Mouse (Mus musculus) telencephalon, adult 2 months (tissue): ENCODE measurements at regions not wholly inside any gene's neighbourhood (a gene's known extent, or its start where the extent isn't known, plus 50 kb on each side); places are given as distances from the start of the nearest gene placed in this dataset.

Experiments used
- DNase-seq: peaks from one replicate; pipeline ENCODE4 v3.0.0-alpha.2; 2011; ENCODE audit warnings: low read depth, low spot score

DNA sequence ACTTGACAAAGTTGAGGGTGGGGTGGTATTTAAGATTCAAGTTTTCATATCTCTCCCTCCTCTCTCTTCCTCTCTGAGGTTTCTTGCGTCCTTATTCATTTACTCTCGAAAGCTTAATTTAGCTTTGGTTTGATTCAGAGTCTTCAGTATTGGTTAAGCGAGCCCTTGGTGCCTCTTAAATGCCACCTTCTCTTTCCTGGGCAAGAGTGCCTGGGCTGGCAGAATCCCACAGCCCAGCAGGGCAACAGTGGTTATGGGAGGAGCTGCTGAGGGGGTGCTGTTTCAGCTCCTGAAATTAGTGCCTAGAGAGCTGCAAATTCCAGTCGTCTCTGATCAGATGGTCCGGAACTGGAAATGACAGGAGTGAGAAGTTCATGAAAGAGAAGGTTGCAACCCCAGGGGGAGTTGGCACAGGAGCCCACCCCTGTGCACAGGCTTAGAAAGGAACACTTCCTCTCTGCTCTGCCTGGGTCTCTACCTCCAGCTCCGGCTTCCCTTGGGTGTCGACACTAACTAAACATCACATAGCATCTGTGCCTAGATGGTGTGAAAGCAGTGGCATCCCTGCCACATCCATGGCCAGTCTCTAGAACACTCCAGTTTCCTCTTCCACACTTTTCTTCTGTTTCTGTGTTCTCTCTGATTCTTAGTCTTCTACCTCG, 125.2 kb upstream of the Tent5a start:
- DNase-seq: no peak

DNA sequence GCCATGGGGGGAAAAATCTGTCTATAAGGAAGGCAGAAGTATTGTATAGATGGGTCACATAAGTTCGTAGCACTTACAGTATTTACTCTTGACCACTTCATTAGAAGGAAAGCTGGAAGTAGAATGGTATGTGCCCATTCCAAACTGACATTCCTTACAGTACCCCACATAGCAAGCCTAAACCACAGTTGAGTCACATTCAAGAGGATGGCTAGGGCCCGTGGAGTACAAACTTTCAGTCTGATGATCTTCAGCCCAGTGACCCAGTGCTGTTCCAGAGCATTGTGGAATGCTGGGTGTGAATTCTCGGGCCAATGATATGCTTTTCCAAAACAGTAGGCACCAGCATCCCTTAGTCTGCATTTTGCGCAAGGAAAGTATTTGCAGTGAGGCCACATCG, 124.2 kb upstream of the Tent5a start:
- DNase-seq: no peak

DNA sequence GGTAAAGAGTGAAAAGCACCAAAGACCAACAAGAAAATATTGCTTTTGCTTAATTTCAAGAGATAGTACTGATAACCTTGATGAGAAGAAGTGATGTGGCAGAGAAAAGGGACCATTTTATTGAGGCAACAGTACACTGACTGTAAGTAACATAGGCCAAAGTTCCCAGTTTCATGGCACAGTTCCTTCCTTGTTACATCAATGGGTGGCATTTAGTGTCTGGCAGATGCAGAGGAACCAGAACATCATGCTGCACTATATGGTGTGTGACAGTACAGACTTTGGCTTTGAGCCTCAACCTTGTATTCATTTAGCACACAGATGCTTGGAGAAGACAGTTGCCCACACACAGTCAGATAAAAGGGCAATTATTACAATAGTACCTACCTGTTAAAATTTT, 123.7 kb upstream of the Tent5a start:
- no peak for DNase-seq

DNA sequence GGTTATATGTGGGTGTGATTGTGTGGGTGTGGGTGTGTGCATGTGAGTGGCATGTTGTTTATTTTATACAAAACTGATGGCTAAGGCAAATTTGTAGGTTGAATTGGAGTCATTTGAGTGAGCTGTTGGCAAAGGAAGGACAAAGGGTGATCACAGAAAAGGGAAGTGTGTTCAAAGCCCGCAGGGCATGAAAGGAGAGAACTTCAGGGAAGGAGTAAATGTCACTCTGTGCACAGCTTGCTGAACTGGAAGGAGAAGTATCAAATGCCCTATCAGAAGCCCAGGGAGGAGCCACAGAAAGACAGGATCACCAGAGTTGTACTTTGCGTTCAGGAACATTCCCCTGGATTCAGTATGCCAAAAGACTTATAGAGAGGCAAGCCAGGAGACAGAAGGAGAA, 122.3 kb upstream of the Tent5a start:
- no peak for DNase-seq

DNA sequence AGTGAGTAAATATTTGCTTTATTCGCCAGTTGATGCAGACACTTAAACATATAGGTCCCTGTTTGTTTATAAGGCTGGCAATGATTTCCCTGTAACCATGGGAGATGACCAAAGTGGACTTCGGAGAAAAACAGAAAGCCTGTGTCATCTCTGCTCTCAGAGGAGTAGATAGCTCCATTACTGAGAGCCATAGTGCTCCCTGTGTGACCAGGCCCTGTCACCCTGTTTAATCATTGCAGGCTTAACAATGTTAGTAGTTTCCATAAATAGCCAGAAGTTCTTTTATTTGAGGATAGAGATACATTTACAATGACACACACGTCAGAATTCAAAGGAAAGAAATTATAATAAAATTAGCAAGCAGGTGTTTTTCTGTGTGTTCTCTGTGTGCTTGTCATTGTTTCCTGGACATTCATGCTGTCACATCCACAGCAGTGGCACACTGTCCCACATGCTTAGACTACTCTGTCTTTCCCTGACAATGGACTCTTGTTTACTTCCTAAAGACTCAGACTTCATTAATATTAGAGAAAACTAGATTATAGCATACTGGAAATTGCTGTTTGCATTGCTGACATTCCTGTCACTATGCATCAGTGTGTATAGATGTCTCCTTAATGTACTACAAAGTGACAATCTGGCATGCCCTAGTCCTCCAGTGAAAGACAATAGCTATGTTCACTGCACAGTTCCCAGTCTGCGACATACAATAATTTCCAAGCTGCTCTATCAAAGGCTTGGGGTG, 115.8 kb upstream of the Tent5a start:
- no peak for DNase-seq

DNA sequence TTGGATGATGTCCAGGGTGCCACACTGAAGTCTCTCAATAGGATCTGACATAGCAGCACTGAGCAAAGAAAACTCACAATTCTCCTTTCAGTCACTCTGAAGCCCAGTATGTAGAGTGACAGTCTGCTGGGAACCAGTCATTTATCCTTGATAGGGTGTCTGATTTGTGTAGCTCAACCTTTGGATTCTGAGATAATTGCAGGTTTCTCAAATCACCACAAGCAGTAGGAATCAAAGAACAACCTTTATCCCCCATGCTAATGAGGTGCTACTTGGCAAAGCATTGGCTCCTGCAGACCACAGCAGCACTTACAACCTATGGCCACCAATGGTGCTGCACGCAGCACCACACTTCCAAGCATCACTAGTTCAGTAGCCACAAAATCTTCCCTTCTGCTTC, 112.5 kb upstream of the Tent5a start:
- no peak for DNase-seq

DNA sequence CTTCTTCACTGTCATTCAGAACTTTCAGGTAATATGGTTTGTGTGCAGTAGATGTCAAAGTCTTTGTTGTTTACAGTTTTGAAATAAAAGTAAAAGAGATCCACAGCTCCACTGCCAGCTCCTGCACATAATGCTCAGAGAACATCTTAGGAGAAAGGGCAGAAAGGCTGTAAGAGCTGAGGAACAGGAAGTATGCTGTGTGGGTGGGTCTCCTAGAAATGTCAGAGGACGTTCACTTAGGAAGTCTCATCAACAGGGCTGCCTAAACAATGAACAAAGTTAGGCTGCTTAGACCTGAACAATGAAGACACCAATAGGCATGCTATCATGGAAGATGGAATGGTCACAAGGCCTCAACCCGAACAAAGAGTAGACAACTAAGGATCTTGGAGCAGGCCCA, 105.1 kb upstream of the Tent5a start:
- DNase-seq: no peak

DNA sequence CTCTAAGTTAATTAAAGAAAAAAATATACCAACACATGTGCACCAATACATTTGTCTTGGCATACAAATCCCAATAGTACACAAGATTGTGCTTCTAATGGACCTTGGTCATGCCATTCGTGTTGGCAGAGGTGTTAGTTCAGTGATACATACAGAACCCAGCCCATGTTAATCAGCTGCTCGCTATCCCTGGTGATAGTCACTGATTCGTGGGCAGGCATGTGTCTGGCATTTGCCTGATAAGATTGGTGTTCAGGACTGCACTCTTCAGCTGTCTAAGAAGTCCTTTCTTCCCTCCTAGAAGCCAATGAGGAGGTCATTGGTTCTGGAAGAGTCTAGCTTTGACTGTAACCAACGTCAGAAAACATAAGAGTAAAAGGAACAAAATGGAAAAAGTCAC, 99.7 kb upstream of the Tent5a start:
- no peak for DNase-seq

DNA sequence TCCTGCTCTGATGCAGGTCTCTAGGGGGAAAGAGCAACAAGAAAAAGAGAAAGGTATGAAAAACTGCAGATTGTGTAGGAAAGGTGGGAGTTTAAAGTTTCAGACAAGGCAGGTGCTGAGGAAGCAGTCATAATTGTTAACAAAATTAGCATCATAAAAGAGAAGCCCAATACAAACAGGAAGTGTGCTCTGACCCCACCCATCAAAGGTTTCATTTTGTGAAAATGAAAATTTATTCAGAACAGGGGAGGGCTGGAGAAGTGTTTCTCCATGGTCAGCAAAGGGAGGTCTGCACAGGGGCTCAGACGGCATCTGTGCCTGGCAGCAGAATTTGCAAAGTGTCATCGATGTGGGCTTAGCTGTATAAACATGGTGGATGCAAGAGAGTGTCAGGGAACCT, 96.8 kb upstream of the Tent5a start:
- no peak for DNase-seq

DNA sequence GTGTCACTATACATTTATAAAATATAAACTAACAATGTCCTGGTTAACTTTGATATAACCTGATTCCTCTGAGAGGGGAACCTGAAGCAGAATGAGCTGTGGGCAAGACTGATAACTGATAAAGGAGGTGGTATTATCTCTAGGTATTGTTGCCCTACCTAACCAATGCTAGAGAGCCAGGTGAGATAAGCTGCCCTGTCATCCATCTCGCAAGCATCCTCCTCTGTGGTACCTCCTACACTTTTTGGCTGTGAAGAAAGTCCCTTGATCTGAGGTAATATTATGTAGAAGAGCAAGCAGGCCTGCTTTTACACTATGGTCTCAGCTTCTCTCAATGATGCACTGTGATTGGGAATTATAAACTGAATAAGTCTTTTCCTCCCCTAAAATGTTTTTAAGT, 87.2 kb upstream of the Tent5a start:
- DNase-seq: no peak

DNA sequence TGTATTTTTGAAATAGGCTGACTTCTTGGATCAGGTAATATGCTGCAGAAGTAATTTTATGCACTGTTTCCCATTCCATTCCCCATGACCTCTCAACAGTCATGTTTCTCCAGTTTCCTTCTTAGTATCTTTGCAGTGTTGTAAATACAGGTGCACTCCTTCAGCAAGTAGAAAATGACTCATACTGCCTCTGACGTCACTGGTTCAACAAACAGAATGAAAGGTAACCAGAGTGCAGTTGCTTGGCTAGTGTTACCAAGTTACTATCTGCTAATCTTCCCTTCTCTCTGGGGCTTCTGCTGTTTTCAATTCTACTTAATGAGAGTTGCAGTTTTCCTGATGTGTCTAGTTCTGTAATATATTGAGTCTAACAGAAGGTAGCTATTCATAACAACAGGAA, 86.7 kb upstream of the Tent5a start:
- no peak for DNase-seq

DNA sequence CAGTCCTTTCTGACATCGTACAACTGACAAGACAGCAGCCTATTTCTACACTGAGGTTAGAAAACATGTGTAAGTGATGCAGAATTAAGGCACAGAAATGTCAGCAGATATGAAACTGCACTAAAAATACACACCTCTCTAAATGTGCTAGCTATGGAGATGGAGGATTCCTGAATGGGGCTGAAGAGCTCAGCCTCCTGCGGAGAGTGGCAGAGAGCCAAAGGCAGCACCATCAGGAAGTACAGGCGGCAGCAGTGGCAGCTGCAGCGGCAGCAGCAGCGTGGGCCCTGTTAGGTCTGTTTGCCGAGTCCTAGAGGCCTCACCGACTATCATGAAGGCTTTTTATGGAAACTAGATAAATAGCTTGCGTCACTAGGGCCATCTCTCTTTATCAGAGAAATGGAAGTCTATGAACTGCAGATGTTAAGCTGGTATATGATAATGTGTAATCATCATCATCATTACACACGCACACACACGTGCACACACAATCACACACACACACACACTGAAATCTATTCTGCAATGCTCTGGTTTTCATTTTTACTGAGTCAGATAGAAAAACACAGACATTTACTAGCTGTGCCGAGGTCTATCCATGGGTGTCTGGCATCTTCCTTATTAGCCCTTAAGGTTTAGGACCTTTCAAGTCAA, 83.6 kb upstream of the Tent5a start:
- DNase-seq: peak; percentile 90

DNA sequence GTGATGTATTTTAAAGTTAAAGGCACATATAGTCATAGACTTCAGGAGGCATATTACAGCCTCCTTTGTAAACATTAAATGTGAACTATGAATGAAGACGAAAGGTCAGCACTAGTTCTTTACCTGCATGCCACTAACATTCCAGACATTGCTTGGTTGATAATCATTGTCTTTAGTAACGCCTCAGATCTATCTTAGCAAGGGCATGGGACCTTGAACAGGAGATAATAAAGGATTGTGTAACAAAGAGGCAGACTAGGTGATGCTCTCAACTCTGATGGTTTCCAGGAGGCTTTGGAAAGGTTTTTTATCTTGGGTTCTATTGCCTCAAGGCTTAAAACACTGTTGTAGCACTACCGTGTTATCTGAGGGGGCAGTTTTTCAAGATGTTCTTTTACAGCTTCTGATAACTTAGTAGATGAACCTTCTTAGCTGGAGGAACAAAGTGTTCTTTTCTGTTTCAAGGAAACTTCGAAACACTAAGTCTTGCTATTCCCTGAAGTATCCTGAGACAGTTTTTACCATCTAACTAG, 82.9 kb upstream of the Tent5a start:
- no peak for DNase-seq

DNA sequence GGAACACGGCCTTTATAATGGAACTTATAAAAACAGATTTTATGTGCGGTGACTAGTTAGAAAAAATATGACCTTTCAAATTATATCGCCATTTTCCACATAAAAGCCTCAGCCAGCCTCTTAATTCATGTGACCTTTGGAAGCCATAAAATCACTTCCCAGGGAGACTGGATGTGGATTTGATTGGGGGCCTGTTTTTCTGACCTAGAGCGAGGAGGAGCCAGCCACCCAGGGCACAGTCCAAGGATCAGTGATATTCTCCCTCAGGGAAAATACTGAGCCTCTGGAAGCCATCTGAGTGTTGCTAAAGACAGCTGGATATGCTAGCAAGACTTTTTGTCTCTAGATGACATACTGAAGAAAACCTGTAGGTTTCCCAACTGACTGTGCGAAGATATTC, 81.3 kb upstream of the Tent5a start:
- DNase-seq: no peak

DNA sequence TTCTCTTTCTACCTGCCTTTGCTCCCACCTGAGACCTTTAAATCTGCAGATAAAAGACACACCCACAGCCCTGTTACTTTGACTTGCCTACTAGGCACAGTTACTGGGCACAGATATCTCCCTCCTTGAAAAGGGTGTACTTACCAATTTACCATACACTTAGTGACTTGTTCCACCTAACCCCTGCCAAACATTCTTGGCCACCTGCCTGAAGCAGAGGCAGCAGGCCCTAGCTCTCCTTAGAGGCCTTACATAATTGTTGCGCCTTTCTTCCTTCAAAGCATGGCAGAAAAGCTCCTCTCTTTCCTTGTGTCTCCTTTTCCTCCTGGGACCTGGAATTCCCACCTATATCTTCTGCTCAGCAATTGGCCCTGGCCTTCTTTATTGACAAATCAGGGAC, 80.4 kb upstream of the Tent5a start:
- no peak for DNase-seq

DNA sequence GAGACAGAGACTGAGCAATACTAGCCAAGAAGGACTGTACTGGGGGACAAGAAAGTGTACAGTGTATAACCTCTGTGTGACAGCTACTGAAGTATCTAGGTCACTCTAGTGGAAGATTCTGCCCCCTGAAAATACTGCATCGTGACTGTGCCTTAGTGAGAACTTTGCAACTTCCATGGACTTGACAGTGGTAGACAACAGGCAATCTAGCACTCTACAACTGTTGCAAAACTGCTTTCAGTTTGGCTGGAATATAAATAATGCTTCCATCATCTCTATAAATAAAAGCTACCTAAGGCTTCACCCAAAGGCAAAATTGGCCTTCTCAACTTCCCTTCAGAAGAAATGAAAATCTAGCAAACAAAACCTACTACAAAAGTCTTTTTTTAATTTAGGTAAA, 74.6 kb upstream of the Tent5a start:
- DNase-seq: no peak

DNA sequence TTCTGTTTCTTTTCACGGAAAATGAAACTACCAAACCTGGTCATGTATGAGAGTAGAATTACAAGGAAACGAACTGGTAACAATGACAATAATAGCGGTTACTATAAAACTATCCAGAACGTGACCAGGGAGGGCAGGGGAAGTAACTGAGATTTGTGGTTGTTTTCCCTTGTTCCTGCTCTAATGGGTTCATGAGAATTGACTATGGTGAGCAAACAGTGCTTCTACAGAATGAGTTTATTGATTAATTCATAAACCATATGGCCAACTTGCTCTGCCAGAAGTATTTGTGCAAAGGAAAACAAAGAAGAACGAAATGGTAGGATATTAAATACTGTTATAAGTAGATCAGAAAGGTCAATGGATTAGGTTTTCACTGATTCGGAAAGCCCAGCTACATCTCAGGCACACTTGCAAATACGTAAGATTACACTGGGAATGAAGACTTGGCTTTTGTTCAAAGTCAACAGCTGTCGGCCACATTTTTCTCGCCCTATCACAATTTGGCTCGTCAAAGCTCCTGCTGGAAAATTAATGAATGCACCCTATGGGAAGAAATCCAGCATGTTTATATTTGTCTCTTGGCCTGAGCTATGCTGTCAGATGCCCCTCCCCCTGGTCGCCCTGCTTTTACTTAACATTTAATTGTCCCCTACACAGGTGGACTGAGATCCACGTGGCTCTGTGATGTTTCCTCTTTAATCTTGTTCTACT, 73.6 kb upstream of the Tent5a start:
- no peak for DNase-seq

DNA sequence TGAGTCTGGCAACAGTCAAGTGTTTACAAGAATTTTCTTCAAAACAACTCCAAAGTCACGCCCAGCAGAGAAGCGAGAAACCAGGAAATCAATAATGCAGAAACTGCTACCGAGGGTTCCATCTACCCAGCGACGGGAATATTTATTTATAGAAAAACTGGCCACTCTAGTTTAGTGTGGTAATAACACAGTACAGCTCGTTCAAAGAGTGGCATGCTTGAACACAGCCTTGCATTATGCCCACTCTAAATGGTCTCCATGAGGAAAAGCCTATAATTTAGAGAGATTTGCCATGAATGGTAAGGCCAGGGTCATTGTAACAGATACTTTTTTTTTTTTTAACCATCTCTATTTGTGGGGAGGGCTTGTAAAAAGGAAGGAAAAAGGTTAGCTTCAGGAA, 67.8 kb upstream of the Tent5a start:
- no peak for DNase-seq

DNA sequence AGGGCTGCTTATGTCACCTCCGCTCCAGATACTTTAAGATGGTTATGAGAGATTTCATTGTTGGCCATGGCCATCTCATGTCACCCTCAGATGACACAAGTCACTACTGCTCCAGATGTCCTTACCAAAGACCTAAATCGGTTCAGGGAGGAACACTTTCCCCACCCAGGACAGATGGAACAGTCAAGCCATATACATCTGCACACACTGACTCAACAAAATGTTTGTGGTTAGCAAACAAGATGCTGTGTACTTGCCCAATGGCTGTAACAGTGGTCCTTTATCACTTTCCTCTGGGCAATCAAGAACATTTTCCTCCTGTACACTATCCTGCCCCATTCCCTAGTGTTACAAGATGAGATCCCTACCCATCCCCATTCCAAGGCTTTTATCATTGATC, 64.1 kb upstream of the Tent5a start:
- no peak for DNase-seq

DNA sequence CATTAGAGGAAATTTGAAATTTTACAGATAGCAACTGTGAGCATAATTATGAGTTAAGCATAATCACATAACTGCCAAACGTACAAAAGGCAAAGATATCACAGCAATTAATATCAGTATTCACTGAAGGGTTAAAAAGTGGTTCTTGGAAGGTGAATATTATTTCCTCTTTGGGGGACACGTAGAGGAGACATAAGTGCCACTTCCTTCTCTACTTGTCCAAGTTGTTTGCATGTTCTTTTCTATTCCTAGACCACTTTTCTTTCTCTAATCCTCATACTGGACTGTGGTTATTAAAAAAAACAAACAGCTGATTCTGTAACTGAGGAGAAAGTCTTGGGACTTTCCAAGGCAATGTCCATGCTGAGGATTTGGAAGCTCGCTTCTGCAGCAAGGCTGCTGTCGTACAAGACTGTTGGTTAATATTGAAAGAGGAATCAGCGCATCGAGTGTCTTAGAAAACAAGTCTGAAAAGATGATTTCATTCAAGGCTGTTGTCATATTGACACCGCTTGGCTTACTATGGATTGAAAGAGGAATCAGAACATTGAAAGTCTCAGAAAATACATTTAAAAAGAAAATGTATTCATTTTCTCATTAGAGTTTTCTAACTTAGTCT, 61.7 kb upstream of the Tent5a start:
- DNase-seq: no peak

DNA sequence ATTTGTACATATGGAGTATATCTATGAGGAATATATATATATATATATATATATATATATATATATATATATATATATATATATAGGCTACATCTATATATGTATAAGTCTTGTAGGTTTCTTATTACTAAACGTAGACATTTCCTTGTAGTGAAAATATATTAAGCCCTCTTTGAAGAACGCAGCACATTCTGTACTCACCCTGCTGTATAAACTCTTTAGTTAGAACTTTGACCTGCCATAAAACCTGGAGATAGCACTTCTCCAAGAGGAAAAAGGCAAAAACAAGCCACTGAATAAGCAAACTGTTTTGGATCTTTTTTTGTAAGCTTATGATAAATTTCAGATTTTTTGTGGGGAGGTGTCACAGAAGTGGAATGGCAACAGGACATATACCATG, 55.3 kb upstream of the Tent5a start:
- DNase-seq: no peak

DNA sequence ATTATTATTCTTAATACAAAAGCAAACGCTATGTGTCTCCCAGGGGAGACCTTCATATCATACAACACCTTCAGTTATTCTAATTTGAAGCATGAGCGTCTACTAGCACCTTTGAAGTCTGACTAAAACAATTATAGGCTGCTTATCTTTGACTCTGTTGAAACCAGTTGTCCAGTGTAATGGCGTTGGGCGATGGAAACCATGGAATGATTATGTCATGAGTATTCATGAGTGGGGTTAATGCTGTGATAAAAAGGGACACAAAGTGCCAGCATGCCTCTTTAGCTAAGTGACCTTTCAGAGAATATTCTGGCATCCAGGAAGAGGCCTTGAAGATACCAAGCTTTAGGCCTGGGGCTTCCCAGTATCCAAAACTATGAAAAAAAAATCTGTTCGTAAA, 53.6 kb upstream of the Tent5a start:
- DNase-seq: no peak
